Mouse (Mus musculus) 3T3-L1 (cell line): ENCODE measurements around the gene Arid3c.

Experiments used
- DNase-seq: peaks from one replicate; pipeline ENCODE4 v3.0.0-alpha.2; 2015; ENCODE audit warnings: low read depth, low spot score

Gene Arid3c

GRCm38 (mm10) chr4:41745021-41745420, 14.1 kb upstream of the Arid3c start:
- no peak for DNase-seq

GRCm38 (mm10) chr4:41744131-41744530, 13.2 kb upstream of the Arid3c start:
- DNase-seq = no peak

- peak; percentile 94 for DNase-seq
These were observed 10.2 kb upstream of the Arid3c start for GRCm38 (mm10) chr4:41741158-41741560.

GRCm38 (mm10) chr4:41740380-41741157, 9.6 kb upstream of the Arid3c start:
- DNase-seq = peak; percentile 61

GRCm38 (mm10) chr4:41739260-41739659, 8.3 kb upstream of the Arid3c start:
- DNase-seq = no peak

- no peak for DNase-seq
These were observed 7.3 kb upstream of the Arid3c start for GRCm38 (mm10) chr4:41738256-41738603.

GRCm38 (mm10) chr4:41737602-41738255, 6.8 kb upstream of the Arid3c start:
- DNase-seq = peak; percentile 89

- DNase-seq = no peak
These were observed 3.9 kb downstream of the Arid3c start for GRCm38 (mm10) chr4:41726826-41727621.

- DNase-seq = peak; percentile 98
These were observed 8.0 kb downstream of the Arid3c start, which contains the start of gene Dctn3 for GRCm38 (mm10) chr4:41722918-41723351. Gene Dctn3, minus strand, starts transcription at chr4:41723170.

GRCm38 (mm10) chr4:41716834-41717233, 14.1 kb downstream of the Arid3c start:
- DNase-seq = no peak

- peak; percentile 74 for DNase-seq
These were observed 15.3 kb downstream of the Arid3c start for GRCm38 (mm10) chr4:41715596-41715995.

- DNase-seq = no peak
These were observed 15.9 kb downstream of the Arid3c start for GRCm38 (mm10) chr4:41715082-41715481.

- DNase-seq = peak; percentile 88
These were observed 16.7 kb downstream of the Arid3c start for GRCm38 (mm10) chr4:41714276-41714675.

- DNase-seq = peak; percentile 77
These were observed 17.5 kb downstream of the Arid3c start, which contains the start of gene Rpp25l for GRCm38 (mm10) chr4:41713197-41714067. Gene Rpp25l, minus strand, starts transcription at chr4:41713534.

GRCm38 (mm10) chr4:41712421-41713196, 18.3 kb downstream of the Arid3c start:
- no peak for DNase-seq

- DNase-seq = no peak
These were observed 19.1 kb downstream of the Arid3c start for GRCm38 (mm10) chr4:41711705-41712375.

GRCm38 (mm10) chr4:41710229-41710628, 20.7 kb downstream of the Arid3c start:
- DNase-seq = peak; percentile 21

- peak; percentile 81 for DNase-seq
These were observed 22.7 kb downstream of the Arid3c start for GRCm38 (mm10) chr4:41708192-41708745.

GRCm38 (mm10) chr4:41707011-41707535, 23.9 kb downstream of the Arid3c start:
- peak; percentile 62 for DNase-seq
